Mouse (Mus musculus): ENCODE data around the gene Tnfsf9.

GRCm38 (mm10) chr17:57108040-57108665 lies 3.0 kb downstream of the Tnfsf9 start:
- no peak for TF ChIP-seq CTCF (IDR thresholded peaks at IDR 0.05; ENCODE audit: low read depth)
- TF ChIP-seq EP300 (optimal IDR thresholded peaks at IDR 0.05): no peak
